Mouse (Mus musculus) left cerebral cortex, postnatal 10 days (tissue): Measurements from ENCODE around the gene Grik3. TPM values are rescaled to one million over a fixed set of nuclear protein-coding genes. Genes with fewer than 3 reads are reported as not detected.

ENCODE experiments used
- DNase-seq, 2 experiments: peaks; one replicate each; pipeline ENCODE4 v3.0.0; 2021 to 2022; ENCODE audit warnings: low spot score in 2 of 2, mixed read lengths in 1 of 2; ENCODE audit errors: extremely low spot score in 1 of 2
- intact Hi-C: fragments of 180-260 bp; cut with DNase I; formaldehyde crosslinking; loops from one replicate; pipeline ENCODE4 v1.15.1; 2025
- total RNA-seq, 2 experiments: library from RNA; stranded (reverse); gene quantifications; 2 replicates each; pipeline ENCODE4 v1.2.3; 2021

The Grik3 gene
- total RNA-seq, 2 experiments from 2014 or later, result 56.4 to 56.5 TPM

DNA sequence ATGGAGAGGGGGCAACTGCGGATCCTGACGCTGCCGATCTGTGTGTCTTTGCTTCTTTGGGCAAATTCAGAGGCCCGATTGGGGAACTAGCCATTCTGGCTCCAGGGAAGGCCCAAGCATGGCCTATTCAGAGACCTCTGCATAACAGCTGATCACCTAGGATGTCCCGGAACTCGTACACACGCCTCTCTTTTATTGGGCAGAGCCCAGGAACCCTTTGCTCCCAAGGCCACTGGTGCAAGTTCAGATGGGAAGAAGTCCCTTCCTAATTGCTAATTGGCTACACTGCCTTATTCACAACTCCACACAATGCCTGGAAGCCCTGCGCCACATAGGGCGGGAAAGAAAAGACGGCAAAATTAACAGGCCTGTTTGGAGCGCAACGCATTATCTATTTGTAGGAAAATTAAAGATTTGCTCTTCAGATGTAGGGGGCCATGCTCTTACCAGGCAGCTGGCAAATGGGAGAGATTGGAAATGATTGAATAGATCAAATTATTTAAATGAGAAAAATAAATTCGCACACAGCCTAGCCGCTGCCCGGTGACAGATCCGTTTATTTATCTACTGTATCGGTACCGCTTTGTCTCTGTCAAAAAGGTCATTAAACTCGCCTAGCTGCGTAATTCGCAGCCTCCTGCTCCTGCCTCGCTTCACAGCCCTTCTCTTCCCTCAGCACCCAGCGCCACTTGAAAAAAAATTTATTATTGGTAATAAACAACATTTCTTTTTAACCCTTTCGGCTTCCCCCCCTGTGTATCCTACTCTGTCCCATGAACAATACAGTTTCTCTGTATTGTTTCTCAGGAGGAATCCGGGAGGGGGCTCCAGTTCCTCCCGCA is 1.5 kb upstream of the Grik3 start:
- intact Hi-C loops, result loop anchor here (5.0 to 10.0 kb wide), 2 partner anchors 324 to 458 kb away; no protein-coding TSS in a partner anchor
- DNase-seq, result no peak

DNA sequence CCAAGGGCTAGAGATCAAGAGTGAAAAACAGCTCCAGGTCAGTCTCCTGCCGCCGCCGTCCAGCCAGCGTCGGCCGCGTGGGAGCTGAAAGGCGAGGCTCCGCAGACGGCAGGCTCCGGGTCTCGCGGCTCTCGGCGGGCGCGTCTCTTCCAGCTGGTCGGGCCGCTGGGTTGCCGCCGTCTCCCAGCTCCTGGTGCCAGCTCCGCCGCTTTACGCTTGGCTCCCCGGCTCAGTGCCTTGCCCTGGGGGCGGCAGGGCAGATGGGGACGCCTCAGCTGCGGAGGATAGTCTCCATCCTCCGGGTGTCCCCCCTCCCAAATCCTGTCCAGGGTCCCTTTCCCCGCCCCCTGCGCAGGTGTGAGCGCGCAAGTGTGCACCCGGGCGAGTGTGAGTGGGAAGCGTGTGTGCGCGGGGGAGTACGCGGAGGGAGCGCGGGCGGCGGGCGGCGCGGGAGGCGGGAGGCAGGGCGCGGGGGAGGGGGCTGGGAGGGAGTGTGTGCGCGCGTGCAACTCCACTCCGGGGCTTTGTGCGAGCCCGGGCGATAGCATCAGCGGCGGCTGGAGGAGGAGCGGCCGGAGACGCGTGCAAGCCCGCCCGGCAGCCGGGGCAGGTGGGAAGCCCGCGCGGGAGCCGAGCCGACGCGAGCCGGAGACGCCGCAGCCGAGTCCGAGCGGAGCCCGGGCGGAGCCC is 454 bp upstream of the Grik3 start:
- intact Hi-C loops, result loop anchor here (2.0 to 10.0 kb wide), 4 partner anchors 213 to 457 kb away; no protein-coding TSS in a partner anchor
- DNase-seq, result peak; percentile 37 to 78

- peak in 1 of 2 experiments; percentile 42 for DNase-seq
- intact Hi-C loops, result loop anchor here (2.0 to 10.0 kb wide), 2 partner anchors 211 to 353 kb away; no protein-coding TSS in a partner anchor
Observed at GRCm38 (mm10) chr4:125491505-125492121, 1.1 kb downstream of the Grik3 start.

- intact Hi-C loops, result loop anchor here (10.0 kb wide), 1 partner anchor 353 kb away; no protein-coding TSS in a partner anchor
- no peak for DNase-seq
Observed at GRCm38 (mm10) chr4:125492122-125492505, 1.6 kb downstream of the Grik3 start.

- DNase-seq, result no peak
- intact Hi-C loops, result loop anchor here (10.0 kb wide), 1 partner anchor 352 kb away; no protein-coding TSS in a partner anchor
Observed at GRCm38 (mm10) chr4:125492706-125493105, 2.2 kb downstream of the Grik3 start.

GRCm38 (mm10) chr4:125493124-125493523 is 2.6 kb downstream of the Grik3 start:
- DNase-seq, result no peak
- intact Hi-C loops, result loop anchor here (10.0 kb wide), 1 partner anchor 352 kb away; no protein-coding TSS in a partner anchor

- intact Hi-C loops, result loop anchor here (10.0 kb wide), 1 partner anchor 349 kb away; no protein-coding TSS in a partner anchor
- no peak for DNase-seq
Observed at GRCm38 (mm10) chr4:125495477-125495876, 5.0 kb downstream of the Grik3 start.

DNA sequence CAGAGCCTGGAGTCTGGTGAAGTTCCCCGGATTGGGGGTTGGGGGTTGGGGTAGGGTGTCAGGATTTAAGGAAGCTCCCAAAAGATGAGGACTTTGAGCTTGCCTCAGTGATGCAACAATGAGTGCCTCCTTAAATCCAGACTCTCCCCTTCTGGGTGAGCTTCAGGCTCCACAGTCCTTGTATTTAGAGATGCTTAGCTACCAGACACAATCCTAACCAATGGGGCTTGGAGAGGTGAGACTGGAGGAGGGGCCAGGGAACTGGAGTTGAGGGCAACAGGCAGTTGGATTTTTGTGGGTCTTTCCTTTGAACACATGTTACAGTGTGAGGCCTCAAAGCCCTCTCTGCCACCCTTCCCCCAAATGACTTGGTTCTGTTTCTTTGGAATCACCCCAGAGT is 6.5 kb downstream of the Grik3 start:
- no peak for DNase-seq
- intact Hi-C loops, result loop anchor here (10.0 kb wide), 1 partner anchor 348 kb away; no protein-coding TSS in a partner anchor

- no peak for DNase-seq
- intact Hi-C loops, result loop anchor here (10.0 kb wide), 1 partner anchor 347 kb away; no protein-coding TSS in a partner anchor
Observed at GRCm38 (mm10) chr4:125497471-125497870, 7.0 kb downstream of the Grik3 start.

DNA sequence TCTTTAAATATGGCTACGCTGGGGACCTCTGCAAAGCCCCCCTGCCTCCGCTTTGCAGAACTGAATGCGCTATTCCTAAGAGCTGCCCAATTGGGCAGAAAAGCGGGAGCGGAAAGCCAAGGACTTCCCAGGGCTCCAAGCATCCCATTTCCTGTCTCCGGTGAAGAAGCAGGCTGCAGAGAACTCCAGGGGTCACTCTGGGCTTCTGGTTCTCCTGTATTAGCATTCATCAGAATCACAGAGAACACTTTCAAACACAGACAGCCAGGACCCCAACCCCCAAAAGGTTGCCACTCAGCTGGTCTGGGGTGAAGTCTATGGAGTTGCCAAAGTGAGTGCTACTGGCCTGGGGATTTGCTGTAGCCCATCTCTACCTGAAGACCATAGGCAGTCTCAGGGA is 8.4 kb downstream of the Grik3 start:
- no peak for DNase-seq
- intact Hi-C loops, result loop anchor here (10.0 kb wide), 1 partner anchor 346 kb away; no protein-coding TSS in a partner anchor

GRCm38 (mm10) chr4:125502861-125503260 is 12.4 kb downstream of the Grik3 start:
- intact Hi-C loops, result no loop called here

DNA sequence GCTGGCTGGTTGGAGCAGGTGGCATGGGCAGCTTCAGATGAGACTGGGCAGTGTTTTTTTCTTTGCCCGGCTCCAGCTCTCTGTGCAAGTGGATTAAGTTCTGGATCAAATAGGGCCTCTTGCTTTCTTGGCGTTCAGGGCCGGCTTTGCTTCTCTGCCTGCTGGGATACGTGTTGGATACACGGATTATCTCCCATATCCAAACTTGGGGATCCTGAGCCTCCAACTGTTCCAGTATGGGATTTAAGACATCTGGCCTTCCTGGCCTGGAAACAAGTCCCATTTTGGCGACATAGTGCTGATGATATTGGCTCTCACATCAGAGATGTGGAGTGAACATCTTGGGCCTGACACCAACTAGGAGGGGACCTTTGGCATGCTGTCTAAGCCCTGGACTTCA is 21.9 kb downstream of the Grik3 start:
- DNase-seq, result no peak

More at GRCm38 (mm10) chr4:125502861-125503260, 12.4 kb downstream of the Grik3 start:
- DNase-seq, result no peak

DNA sequence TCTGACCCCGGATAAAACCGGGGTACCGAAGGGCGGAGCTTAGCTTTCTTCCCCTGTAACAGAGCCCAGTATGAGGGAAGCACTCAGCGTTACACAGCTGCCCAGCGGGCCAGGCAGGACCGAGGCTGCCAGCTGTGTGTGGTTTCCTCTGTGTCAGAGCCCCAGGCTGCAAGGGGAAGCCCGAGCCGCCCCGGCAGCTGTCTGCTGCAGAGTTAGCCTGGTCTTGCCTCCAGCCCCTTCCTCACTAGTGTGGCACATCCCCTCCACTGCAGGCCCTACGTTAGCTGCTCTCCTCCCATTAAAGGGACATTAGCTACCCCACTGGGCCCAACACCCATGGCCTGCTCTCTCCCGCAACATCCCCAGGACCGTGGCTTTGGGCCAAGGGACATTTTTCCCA is 25.1 kb downstream of the Grik3 start:
- DNase-seq, result peak in 1 of 2 experiments; percentile 47
- intact Hi-C loops, result no loop called here

More for the DNA sequence above, 21.9 kb downstream of the Grik3 start:
- intact Hi-C loops, result no loop called here

GRCm38 (mm10) chr4:125516612-125517011 is 26.1 kb downstream of the Grik3 start:
- intact Hi-C loops, result no loop called here
- DNase-seq, result no peak

DNA sequence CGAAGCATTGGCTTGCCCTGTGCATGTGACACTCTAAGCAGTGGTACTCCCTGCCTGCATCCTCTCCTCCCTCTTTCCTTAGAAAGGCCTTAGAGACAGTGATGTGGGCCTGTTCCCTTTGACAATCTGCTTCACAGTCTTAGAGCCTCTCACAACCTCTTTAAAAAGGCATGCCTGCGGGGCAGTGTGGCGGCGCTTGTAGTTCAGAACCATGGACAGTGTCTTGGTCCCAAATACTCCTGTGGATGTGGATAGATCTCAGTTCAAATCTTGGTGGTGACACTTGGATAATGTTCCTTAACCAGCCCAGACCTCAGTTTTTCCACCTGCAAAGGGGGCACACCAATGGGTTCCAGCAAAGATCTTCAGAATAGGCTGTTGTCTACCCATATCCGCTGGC is 28.4 kb downstream of the Grik3 start:
- no peak for DNase-seq
- intact Hi-C loops, result no loop called here

- no peak for DNase-seq
- intact Hi-C loops, result no loop called here
Observed at GRCm38 (mm10) chr4:125522931-125523330, 32.4 kb downstream of the Grik3 start.

DNA sequence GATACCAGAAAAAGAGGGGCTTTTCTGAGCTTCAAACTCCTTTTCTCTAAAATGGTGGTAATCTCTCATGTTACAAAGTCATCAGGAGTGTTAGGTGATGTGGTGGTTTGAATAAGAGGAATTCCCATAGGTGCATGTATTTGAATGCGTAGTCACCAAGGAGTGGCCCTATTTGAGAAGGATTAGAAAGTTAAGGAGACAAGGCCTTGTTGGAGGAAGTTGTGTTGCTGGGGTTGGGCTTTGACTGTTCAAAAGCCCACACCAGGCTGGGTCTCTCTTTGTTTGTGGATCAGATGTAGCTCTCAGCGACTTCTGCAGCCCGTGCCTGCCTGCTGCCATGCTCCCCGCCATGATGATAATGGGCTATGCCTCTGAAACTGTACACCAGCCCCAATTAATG is 34.8 kb downstream of the Grik3 start:
- no peak for DNase-seq
- intact Hi-C loops, result no loop called here

GRCm38 (mm10) chr4:125526425-125526824 is 35.9 kb downstream of the Grik3 start:
- DNase-seq, result no peak
- intact Hi-C loops, result no loop called here

GRCm38 (mm10) chr4:125533965-125534364 is 43.5 kb downstream of the Grik3 start:
- DNase-seq, result no peak
- intact Hi-C loops, result no loop called here
